Mouse (Mus musculus): ENCODE results near the gene Ublcp1. TPM values are rescaled to one million over a fixed set of nuclear protein-coding genes. Genes with fewer than 3 reads are reported as not detected.

The Ublcp1 gene
- polyA plus RNA-seq, 1 experiment from 2014 or later = 65.7 TPM

DNA sequence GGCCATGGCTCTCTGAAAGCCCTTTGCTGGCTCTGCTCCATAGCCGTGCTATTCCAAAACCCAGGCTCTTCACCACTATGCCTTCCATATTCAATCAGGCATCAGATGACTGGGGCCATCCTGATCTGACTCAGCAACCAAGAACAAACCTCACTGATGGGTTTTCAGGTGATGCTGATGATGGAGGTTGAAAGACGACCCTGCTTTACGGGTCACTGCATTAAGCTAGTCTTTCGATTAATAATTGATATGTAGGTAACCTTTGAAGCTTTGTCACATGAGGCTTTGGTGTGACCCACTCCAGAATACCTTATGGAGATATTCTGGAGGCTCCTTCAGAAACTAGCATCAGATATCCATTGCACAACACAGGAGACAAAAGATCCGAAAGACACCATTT is 63.8 kb downstream of the Ublcp1 start:
- WGBS = 79% methylated on average over 5 of the region's 5 CpGs
- no peak for ATAC-seq (ENCODE audit: low read depth)
- Histone ChIP-seq H3K4me3 (no peak overlapping the region), H3K4me1 (replicated peaks) (peaks cover 17% of the 10 kb centered on the region), H3K4me2 (no peak overlapping the region), H3K27me3 (no peaks in the 10 kb centered on the region), H3K36me3 (no peaks in the 10 kb centered on the region), H3K9ac (no peak overlapping the region), H3K9me3 (no peaks in the 10 kb centered on the region), H3K27ac (replicated peaks) (no peak overlapping the region)

DNA sequence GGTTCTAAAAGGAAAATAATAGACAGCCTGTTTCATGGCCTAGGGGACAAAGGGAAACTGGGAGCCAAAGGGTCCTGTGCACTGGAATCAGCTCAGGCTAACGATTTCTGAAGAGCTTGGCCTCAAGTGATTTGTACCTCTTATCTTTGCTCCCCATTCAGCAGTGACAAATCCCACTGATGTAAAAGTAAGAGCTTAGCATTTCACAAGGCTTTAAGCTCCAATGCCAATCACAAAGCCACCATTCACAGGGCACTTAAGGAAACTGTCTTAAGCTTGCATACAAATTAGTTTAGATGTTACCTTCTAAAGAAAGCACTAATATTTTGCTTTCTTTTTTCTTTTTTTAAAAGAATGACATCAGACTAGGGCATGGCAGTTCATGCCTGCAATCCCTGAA is 64.3 kb downstream of the Ublcp1 start:
- Histone ChIP-seq H3K4me1 (replicated peaks) (peaks cover 21% of the 10 kb centered on the region), H3K4me3 (no peak overlapping the region), H3K27ac (replicated peaks) (no peak overlapping the region), H3K36me3 (no peaks in the 10 kb centered on the region), H3K9me3 (no peaks in the 10 kb centered on the region), H3K9ac (no peak overlapping the region), H3K4me2 (no peak overlapping the region), H3K27me3 (no peaks in the 10 kb centered on the region)
- no peak for ATAC-seq (ENCODE audit: low read depth)
- WGBS = 21% methylated on average over 1 of the region's 1 CpGs

DNA sequence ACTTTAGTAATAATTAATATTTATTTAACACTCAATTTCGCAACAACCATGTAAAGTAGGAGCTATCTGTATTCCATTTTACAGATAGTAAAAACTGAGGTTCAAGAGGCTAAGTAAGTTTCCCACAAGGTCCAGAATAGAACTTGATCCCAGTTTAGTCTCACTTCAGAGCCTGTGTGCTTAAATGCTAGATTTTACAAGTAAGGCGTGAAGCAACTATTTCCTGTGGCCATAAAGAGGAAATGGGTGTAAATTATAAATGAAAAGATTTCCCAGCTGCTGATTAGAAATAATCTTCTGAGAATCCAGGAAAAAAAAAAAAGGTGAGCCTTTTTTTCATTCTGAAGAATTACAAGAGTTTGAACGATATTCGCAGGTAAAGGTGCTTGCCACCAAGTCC is 65.2 kb downstream of the Ublcp1 start:
- H3K4me2 ChIP-seq = no peak overlapping the region
- H3K27me3 ChIP-seq = no peaks in the 10 kb centered on the region
- H3K27ac ChIP-seq (replicated peaks) = no peak overlapping the region
- H3K4me1 ChIP-seq (replicated peaks) = peaks cover 21% of the 10 kb centered on the region
- no peaks in the 10 kb centered on the region for H3K36me3 ChIP-seq
- no peak for ATAC-seq (ENCODE audit: low read depth)
- no peaks in the 10 kb centered on the region for H3K9me3 ChIP-seq
- no peak overlapping the region for H3K9ac ChIP-seq
- 94% methylated on average over 4 of the region's 4 CpGs for WGBS
- no peak overlapping the region for H3K4me3 ChIP-seq

Small RNAs within 50 kb of the gene (microRNA-seq; reads per million reads assigned to microRNA genes)
- gene Gm22121 = not detected

Other genes starting within 250 kb of the Ublcp1 start
- not detected in 2 replicates for gene Il12b, start 70.4 kb downstream of the Ublcp1 start, polyA plus RNA-seq (2015; fragmentation: Nextera tagmentation; extraction: Ambion mirVana)
- 123 and 126 TPM in 2 replicates for gene Rnf145, start 48.5 kb upstream of the Ublcp1 start, polyA plus RNA-seq (2015; fragmentation: Nextera tagmentation; extraction: Ambion mirVana)
- gene Ebf1, start 146.8 kb upstream of the Ublcp1 start, polyA plus RNA-seq (2015; fragmentation: Nextera tagmentation; extraction: Ambion mirVana) = 182 and 184 TPM in 2 replicates